In the genomic region with DNA sequence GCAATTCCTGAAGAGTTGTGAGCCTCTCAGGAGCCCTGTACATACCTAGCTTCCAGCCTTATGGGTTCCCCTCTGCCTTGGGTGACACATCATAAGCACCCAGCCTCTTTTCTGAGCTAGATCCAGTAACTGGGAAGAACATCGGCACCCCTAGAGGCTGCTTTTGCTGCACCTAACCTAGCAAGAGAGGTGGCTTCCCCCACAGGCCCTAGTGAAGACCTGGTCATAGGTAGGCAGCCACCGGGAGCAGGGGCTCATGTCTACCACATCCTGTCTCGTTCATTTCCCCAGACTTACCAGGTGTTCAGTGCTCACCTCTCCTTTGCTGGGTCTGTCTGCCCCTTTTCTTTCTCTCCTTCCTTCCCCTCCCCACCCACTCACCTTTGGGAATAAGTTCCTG, we compare ENCODE assay signal across 16 mouse cellular contexts. TPM values are rescaled to one million over a fixed set of nuclear protein-coding genes. Genes with fewer than 3 reads are reported as not detected.
DNase-seq lines count a peak whose midpoint lies in the region; ATAC-seq lines count a peak whose summit lies in the region.
"Had no signal": no experiment of that assay in that cellular context is flagged by ENCODE, and none has a peak within 500 bp of the region (broad histone marks: within the 10 kb centered on the region; RNA-seq: fewer than 3 reads in every experiment).

No protein-coding gene starts in this region.

- no peak overlapping the region for H3K9ac ChIP-seq in hindbrain, embryonic 11.5 days (ENCODE audit: low read depth, low read length)
- 0 out of 2 replicates have a peak overlapping the region, but pooled peaks have one; percentile 22 for H3K9ac ChIP-seq in neural tube, embryonic 13.5 days
- H3K9ac ChIP-seq in neural tube, embryonic 15.5 days (replicated peaks), result no peak overlapping the region
- H3K9ac ChIP-seq: forebrain, embryonic 13.5 days; liver, embryonic 13.5 days had no signal

- H3K4me3 ChIP-seq in hindbrain, embryonic 10.5 days, result no peak overlapping the region
- no peak overlapping the region for H3K4me3 ChIP-seq in hindbrain, embryonic 11.5 days (ENCODE audit: low read depth, low read length)
- H3K4me3 ChIP-seq in neural tube, embryonic 13.5 days, result no peak overlapping the region
- H3K4me3 ChIP-seq in neural tube, embryonic 15.5 days (replicated peaks), result no peak overlapping the region
- H3K4me3 ChIP-seq: forebrain, embryonic 13.5 days; liver, embryonic 13.5 days had no signal

- no peak for DNase-seq in hindbrain, embryonic 10.5 days (ENCODE audit: low spot score)
- no peak for DNase-seq in hindbrain, embryonic 11.5 days (ENCODE audit: low spot score)
- peak; percentile 49 for DNase-seq in induced T-regulatory cell, adult 2 months (ENCODE audit: low read depth)
- peak; percentile 31 to 49 for DNase-seq in thymus, postnatal 36 days
- DNase-seq in layer of hippocampus, adult 18-20 months (ENCODE audit: low spot score in 2 of 2), result no peak
- DNase-seq: cerebellum, adult 9-10 months; kidney, postnatal 14 days; liver, embryonic 13.5 days; lung, postnatal 36 days; spleen, adult 18-20 months had no signal

- H3K4me1 ChIP-seq in hindbrain, embryonic 10.5 days (replicated peaks), result peaks cover 55% of the 10 kb centered on the region
- H3K4me1 ChIP-seq in hindbrain, embryonic 11.5 days (replicated peaks; ENCODE audit: control insufficient read depth, insufficient read depth, low read length), result peaks cover 6% of the 10 kb centered on the region
- H3K4me1 ChIP-seq in neural tube, embryonic 13.5 days (replicated peaks), result peaks cover 63% of the 10 kb centered on the region
- peaks cover 73% of the 10 kb centered on the region for H3K4me1 ChIP-seq in neural tube, embryonic 15.5 days

- no peak overlapping the region for H3K4me2 ChIP-seq in hindbrain, embryonic 11.5 days (replicated peaks; ENCODE audit: low read depth, low read length)
- H3K4me2 ChIP-seq in neural tube, embryonic 13.5 days, result no peak overlapping the region
- no peak overlapping the region for H3K4me2 ChIP-seq in neural tube, embryonic 15.5 days
- H3K4me2 ChIP-seq: forebrain, embryonic 13.5 days; liver, embryonic 13.5 days had no signal

- H3K27ac ChIP-seq in hindbrain, embryonic 10.5 days, result peak overlapping the region; percentile 13; the same call in 1 of the 2 replicates
- H3K27ac ChIP-seq in hindbrain, embryonic 11.5 days (ENCODE audit: low read depth, low read length), result no peak overlapping the region
- H3K27ac ChIP-seq in neural tube, embryonic 13.5 days (replicated peaks), result no peak overlapping the region
- no peak overlapping the region for H3K27ac ChIP-seq in neural tube, embryonic 15.5 days (replicated peaks)
- H3K27ac ChIP-seq: forebrain, embryonic 13.5 days; liver, embryonic 13.5 days had no signal

- ATAC-seq in hindbrain, embryonic 11.5 days (ENCODE audit: low FRiP score), result no peak
- ATAC-seq in neural tube, embryonic 13.5 days (ENCODE audit: low read depth), result no peak
- ATAC-seq in neural tube, embryonic 15.5 days (ENCODE audit: low FRiP score), result no peak
- no peak for ATAC-seq in monocyte, adult 5-6 weeks (replicated peaks; ENCODE audit: insufficient number of reproducible peaks, low FRiP score, low TSS enrichment, poor library complexity, severe bottlenecking)
- ATAC-seq: forebrain, embryonic 13.5 days had no signal

- 76% methylated on average over 3 of the region's 3 CpGs for WGBS in hindbrain, embryonic 10.5 days
- WGBS in hindbrain, embryonic 11.5 days, result 84% methylated on average over 3 of the region's 3 CpGs
- 88% methylated on average over 3 of the region's 3 CpGs for WGBS in neural tube, embryonic 13.5 days
- WGBS in neural tube, embryonic 15.5 days, result 72% methylated on average over 3 of the region's 3 CpGs

- H3K36me3 ChIP-seq in hindbrain, embryonic 10.5 days, result peaks cover 13% of the 10 kb centered on the region
- no peaks in the 10 kb centered on the region for H3K36me3 ChIP-seq in hindbrain, embryonic 11.5 days (ENCODE audit: control insufficient read depth, insufficient read depth, low read length)
- H3K36me3 ChIP-seq in neural tube, embryonic 13.5 days, result no peaks in the 10 kb centered on the region
- no peaks in the 10 kb centered on the region for H3K36me3 ChIP-seq in neural tube, embryonic 15.5 days
- H3K36me3 ChIP-seq: liver, embryonic 13.5 days had no signal

- no peaks in the 10 kb centered on the region for H3K27me3 ChIP-seq in hindbrain, embryonic 10.5 days (ENCODE audit: insufficient read depth, poor library complexity, severe bottlenecking)
- H3K27me3 ChIP-seq in hindbrain, embryonic 11.5 days (ENCODE audit: control insufficient read depth, insufficient read depth, low read length), result no peaks in the 10 kb centered on the region
- H3K27me3 ChIP-seq in neural tube, embryonic 13.5 days, result no peaks in the 10 kb centered on the region
- H3K27me3 ChIP-seq in neural tube, embryonic 15.5 days (replicated peaks), result no peaks in the 10 kb centered on the region
- H3K27me3 ChIP-seq: forebrain, embryonic 13.5 days; liver, embryonic 13.5 days had no signal

- no peaks in the 10 kb centered on the region for H3K9me3 ChIP-seq in hindbrain, embryonic 10.5 days
- no peaks in the 10 kb centered on the region for H3K9me3 ChIP-seq in hindbrain, embryonic 11.5 days (ENCODE audit: control insufficient read depth, low read length)
- no peaks in the 10 kb centered on the region for H3K9me3 ChIP-seq in neural tube, embryonic 13.5 days
- no peaks in the 10 kb centered on the region for H3K9me3 ChIP-seq in neural tube, embryonic 15.5 days (replicated peaks)
- H3K9me3 ChIP-seq: forebrain, embryonic 13.5 days; liver, embryonic 13.5 days had no signal

RNA-seq across cellular contexts. Expression of a gene that starts 4.5 kb away (rescaled TPM):
- polyA plus RNA-seq in hindbrain, embryonic 10.5 days (2016; fragmentation: Nextera tagmentation; extraction: Ambion mirVana), result 51.5 and 65.8 TPM in 2 replicates
- 33.7 and 39.0 TPM in 2 replicates for polyA plus RNA-seq in hindbrain, embryonic 11.5 days (2014; fragmentation: Nextera tagmentation; extraction: Ambion mirVana)
- polyA plus RNA-seq in neural tube, embryonic 13.5 days (2015; fragmentation: Nextera tagmentation; extraction: Ambion mirVana), result 72.1 and 77.9 TPM in 2 replicates
- 59.1 and 65.2 TPM in 2 replicates for polyA plus RNA-seq in neural tube, embryonic 15.5 days (2015; fragmentation: Nextera tagmentation; extraction: Ambion mirVana)
- total RNA-seq in layer of hippocampus, adult 18-20 months (2021), result 10 to 100 TPM; 77.3 to 83.1 TPM
- 8.0 to 17.3 TPM (median 10.3 TPM) in 3 replicates for total RNA-seq in monocyte, adult 5-6 weeks (2017)

RNA-seq across cellular contexts. Expression of a gene that starts 27.2 kb away (rescaled TPM):
- polyA plus RNA-seq in hindbrain, embryonic 10.5 days (2016; fragmentation: Nextera tagmentation; extraction: Ambion mirVana), result 196 and 300 TPM in 2 replicates
- 77.7 and 95.9 TPM in 2 replicates for polyA plus RNA-seq in hindbrain, embryonic 11.5 days (2014; fragmentation: Nextera tagmentation; extraction: Ambion mirVana)
- 20.0 and 27.4 TPM in 2 replicates for polyA plus RNA-seq in neural tube, embryonic 13.5 days (2015; fragmentation: Nextera tagmentation; extraction: Ambion mirVana)
- 13.8 and 59.4 TPM in 2 replicates for polyA plus RNA-seq in neural tube, embryonic 15.5 days (2015; fragmentation: Nextera tagmentation; extraction: Ambion mirVana)
- total RNA-seq in layer of hippocampus, adult 18-20 months (2021), result under 1 TPM; 0.48 to 0.50 TPM
- 1.2 to 5.9 TPM (median 3.2 TPM) in 3 replicates for total RNA-seq in monocyte, adult 5-6 weeks (2017)

RNA-seq across cellular contexts. Expression of a gene that starts 30.3 kb away (rescaled TPM):
- not detected in 2 replicates for polyA plus RNA-seq in hindbrain, embryonic 10.5 days (2016; fragmentation: Nextera tagmentation; extraction: Ambion mirVana)
- polyA plus RNA-seq in hindbrain, embryonic 11.5 days (2014; fragmentation: Nextera tagmentation; extraction: Ambion mirVana), result not detected in 2 replicates
- not detected in 2 replicates for polyA plus RNA-seq in neural tube, embryonic 13.5 days (2015; fragmentation: Nextera tagmentation; extraction: Ambion mirVana)
- polyA plus RNA-seq in neural tube, embryonic 15.5 days (2015; fragmentation: Nextera tagmentation; extraction: Ambion mirVana), result 0.34 TPM in 1 of 2 replicates, not detected in the other
- total RNA-seq in layer of hippocampus, adult 18-20 months (2021), result not detected
- not detected in 3 replicates for total RNA-seq in monocyte, adult 5-6 weeks (2017)
- total RNA-seq: hematopoietic stem cell, adult 5-6 weeks; left cerebral cortex, adult 8-10 months had no signal
- polyA plus RNA-seq: forebrain, embryonic 13.5 days; liver, embryonic 13.5 days had no signal

RNA-seq across cellular contexts. Expression of a gene that starts 37.7 kb away (rescaled TPM):
- 50.9 and 61.6 TPM in 2 replicates for polyA plus RNA-seq in hindbrain, embryonic 10.5 days (2016; fragmentation: Nextera tagmentation; extraction: Ambion mirVana)
- polyA plus RNA-seq in hindbrain, embryonic 11.5 days (2014; fragmentation: Nextera tagmentation; extraction: Ambion mirVana), result 25.0 and 26.2 TPM in 2 replicates
- polyA plus RNA-seq in neural tube, embryonic 13.5 days (2015; fragmentation: Nextera tagmentation; extraction: Ambion mirVana), result 21.5 and 24.7 TPM in 2 replicates
- 13.2 and 28.7 TPM in 2 replicates for polyA plus RNA-seq in neural tube, embryonic 15.5 days (2015; fragmentation: Nextera tagmentation; extraction: Ambion mirVana)
- 10 to 100 TPM; 19.1 to 21.8 TPM for total RNA-seq in layer of hippocampus, adult 18-20 months (2021)
- 10.2 to 15.5 TPM (median 13.4 TPM) in 3 replicates for total RNA-seq in monocyte, adult 5-6 weeks (2017)

RNA-seq across cellular contexts. Expression of a gene that starts 53.8 kb away (rescaled TPM):
- polyA plus RNA-seq in hindbrain, embryonic 10.5 days (2016; fragmentation: Nextera tagmentation; extraction: Ambion mirVana), result 2.4 and 2.6 TPM in 2 replicates
- 2.1 and 2.7 TPM in 2 replicates for polyA plus RNA-seq in hindbrain, embryonic 11.5 days (2014; fragmentation: Nextera tagmentation; extraction: Ambion mirVana)
- 1.5 and 1.7 TPM in 2 replicates for polyA plus RNA-seq in neural tube, embryonic 13.5 days (2015; fragmentation: Nextera tagmentation; extraction: Ambion mirVana)
- 1.2 and 2.9 TPM in 2 replicates for polyA plus RNA-seq in neural tube, embryonic 15.5 days (2015; fragmentation: Nextera tagmentation; extraction: Ambion mirVana)
- 1 to 10 TPM; 7.9 to 8.2 TPM for total RNA-seq in layer of hippocampus, adult 18-20 months (2021)
- 2.6 to 11.4 TPM (median 3.9 TPM) in 3 replicates for total RNA-seq in monocyte, adult 5-6 weeks (2017)

Comparison
In these comparisons a context has a peak if more than half of its experiments do, and no peak if none do; other contexts are left out.
1. DNase-seq: peak in induced T-regulatory cell, adult 2 months (single experiment) and thymus, postnatal 36 days (2 of 2); none in hindbrain, embryonic 10.5 days (single experiment), hindbrain, embryonic 11.5 days (single experiment) and layer of hippocampus, adult 18-20 months (0 of 2).